Mouse (Mus musculus): ENCODE results near the gene Ltbp2. TPM values are rescaled to one million over a fixed set of nuclear protein-coding genes. Genes with fewer than 3 reads are reported as not detected.

The Ltbp2 gene
- total and polyA plus RNA-seq, 2 experiments from 2014 or later: 1.1 to 8.1 TPM

- Histone ChIP-seq H3K4me2 (ENCODE audit: low read depth, low read length) (peak within 1 kb of the TSS; percentile 90), H3K36me3 (replicated peaks; ENCODE audit: control insufficient read depth, insufficient read depth, low read length) (peaks cover 10% of the 10 kb centered on the region; the same call in 1 of the 2 replicates), H3K9ac (replicated peaks; ENCODE audit: low read depth, low read length) (peak within 1 kb of the TSS; percentile 89), H3K9me3 (replicated peaks; ENCODE audit: control insufficient read depth, low read length) (no peaks in the 10 kb centered on the region), H3K27me3 (ENCODE audit: control insufficient read depth, insufficient read depth, low read length) (no peaks in the 10 kb centered on the region), H3K4me3 (ENCODE audit: low read depth, low read length) (peak within 1 kb of the TSS; percentile 92), H3K4me1 (ENCODE audit: control insufficient read depth, insufficient read depth) (peaks cover 13% of the 10 kb centered on the region), H3K27ac (ENCODE audit: low read depth) (peak within 1 kb of the TSS; percentile 98)
- WGBS: under 1% methylated on average over 50 of the region's 50 CpGs
- ATAC-seq (ENCODE audit: insufficient read depth, low read depth) (peak; percentile 98), DNase-seq (ENCODE audit: low spot score) (peak; percentile 100)
- TF ChIP-seq CTCF (IDR thresholded peaks at IDR 0.05; ENCODE audit: low read depth): 0 out of 2 replicates have a peak, but pooled peaks have one; percentile 2
- peak; percentile 89 for TF ChIP-seq EP300 (IDR thresholded peaks at IDR 0.05; ENCODE audit: low read depth)
These were observed 103.4 kb downstream of the Ltbp2 start, which contains the start of the genes Npc2 and Isca2 for GRCm38 (mm10) chr12:84772726-84773441. Npc2 (minus strand) TSS chr12:84773152. Isca2 (plus strand) TSS chr12:84773251.

GRCm38 (mm10) chr12:84771981-84772520, 104.3 kb downstream of the Ltbp2 start:
- no peak for ATAC-seq (ENCODE audit: insufficient read depth, low read depth)
- H3K9me3 ChIP-seq (replicated peaks; ENCODE audit: control insufficient read depth, low read length): no peaks in the 10 kb centered on the region
- DNase-seq (ENCODE audit: low spot score): no peak
- peak overlapping the region; percentile 88 for H3K4me2 ChIP-seq (ENCODE audit: low read depth, low read length)
- peak overlapping the region; percentile 92 for H3K4me3 ChIP-seq (ENCODE audit: low read depth, low read length)
- H3K4me1 ChIP-seq (ENCODE audit: control insufficient read depth, insufficient read depth): peaks cover 13% of the 10 kb centered on the region
- peaks cover 10% of the 10 kb centered on the region; the same call in 1 of the 2 replicates for H3K36me3 ChIP-seq (replicated peaks; ENCODE audit: control insufficient read depth, insufficient read depth, low read length)
- no peaks in the 10 kb centered on the region for H3K27me3 ChIP-seq (ENCODE audit: control insufficient read depth, insufficient read depth, low read length)
- TF ChIP-seq CTCF (IDR thresholded peaks at IDR 0.05; ENCODE audit: low read depth): no peak
- TF ChIP-seq EP300 (IDR thresholded peaks at IDR 0.05; ENCODE audit: low read depth): no peak
- peak overlapping the region; percentile 89 for H3K9ac ChIP-seq (replicated peaks; ENCODE audit: low read depth, low read length)
- 3% methylated on average over 10 of the region's 10 CpGs for WGBS
- H3K27ac ChIP-seq (ENCODE audit: low read depth): peak overlapping the region; percentile 98

- peaks cover 19% of the 10 kb centered on the region for H3K4me1 ChIP-seq (ENCODE audit: control insufficient read depth, insufficient read depth)
- 85% methylated on average over 7 of the region's 7 CpGs for WGBS
- no peak for TF ChIP-seq CTCF (IDR thresholded peaks at IDR 0.05; ENCODE audit: low read depth)
- TF ChIP-seq EP300 (IDR thresholded peaks at IDR 0.05; ENCODE audit: low read depth): no peak
- H3K36me3 ChIP-seq (replicated peaks; ENCODE audit: control insufficient read depth, insufficient read depth, low read length): peaks cover 15% of the 10 kb centered on the region
- no peak overlapping the region for H3K9ac ChIP-seq (replicated peaks; ENCODE audit: low read depth, low read length)
- DNase-seq (ENCODE audit: low spot score) (no peak), ATAC-seq (ENCODE audit: insufficient read depth, low read depth) (no peak)
- no peak overlapping the region for H3K4me3 ChIP-seq (ENCODE audit: low read depth, low read length)
- no peak overlapping the region for H3K27ac ChIP-seq (ENCODE audit: low read depth)
- H3K4me2 ChIP-seq (ENCODE audit: low read depth, low read length): no peak overlapping the region
- no peaks in the 10 kb centered on the region for H3K27me3 ChIP-seq (ENCODE audit: control insufficient read depth, insufficient read depth, low read length)
- H3K9me3 ChIP-seq (replicated peaks; ENCODE audit: control insufficient read depth, low read length): no peaks in the 10 kb centered on the region
These were observed 106.7 kb downstream of the Ltbp2 start for GRCm38 (mm10) chr12:84769624-84770023.

- DNase-seq (ENCODE audit: low spot score) (no peak), ATAC-seq (ENCODE audit: insufficient read depth, low read depth) (no peak)
- Histone ChIP-seq H3K27me3 (ENCODE audit: control insufficient read depth, insufficient read depth, low read length) (no peaks in the 10 kb centered on the region), H3K27ac (ENCODE audit: low read depth) (no peak overlapping the region), H3K4me3 (ENCODE audit: low read depth, low read length) (no peak overlapping the region), H3K4me2 (ENCODE audit: low read depth, low read length) (no peak overlapping the region), H3K36me3 (replicated peaks; ENCODE audit: control insufficient read depth, insufficient read depth, low read length) (peaks cover 33% of the 10 kb centered on the region), H3K9ac (replicated peaks; ENCODE audit: low read depth, low read length) (no peak overlapping the region), H3K9me3 (replicated peaks; ENCODE audit: control insufficient read depth, low read length) (no peaks in the 10 kb centered on the region), H3K4me1 (ENCODE audit: control insufficient read depth, insufficient read depth) (peaks cover 15% of the 10 kb centered on the region)
- TF ChIP-seq EP300 (IDR thresholded peaks at IDR 0.05; ENCODE audit: low read depth) (no peak), CTCF (IDR thresholded peaks at IDR 0.05; ENCODE audit: low read depth) (no peak)
- 84% methylated on average over 6 of the region's 6 CpGs for WGBS
These were observed 108.8 kb downstream of the Ltbp2 start for GRCm38 (mm10) chr12:84767510-84767909.

GRCm38 (mm10) chr12:84766113-84766735, 110.1 kb downstream of the Ltbp2 start:
- WGBS: 59% methylated on average over 5 of the region's 5 CpGs
- DNase-seq (ENCODE audit: low spot score) (peak; percentile 36), ATAC-seq (ENCODE audit: insufficient read depth, low read depth) (0 out of 2 replicates have a peak, but pooled peaks have one; percentile 45)
- H3K27ac ChIP-seq (ENCODE audit: low read depth): peak overlapping the region; percentile 15; the same call in 1 of the 2 replicates
- no peaks in the 10 kb centered on the region for H3K27me3 ChIP-seq (ENCODE audit: control insufficient read depth, insufficient read depth, low read length)
- no peak for TF ChIP-seq EP300 (IDR thresholded peaks at IDR 0.05; ENCODE audit: low read depth)
- no peak for TF ChIP-seq CTCF (IDR thresholded peaks at IDR 0.05; ENCODE audit: low read depth)
- H3K4me3 ChIP-seq (ENCODE audit: low read depth, low read length): no peak overlapping the region
- no peak overlapping the region for H3K4me2 ChIP-seq (ENCODE audit: low read depth, low read length)
- H3K4me1 ChIP-seq (ENCODE audit: control insufficient read depth, insufficient read depth): peaks cover 10% of the 10 kb centered on the region; the same call in 1 of the 2 replicates
- no peaks in the 10 kb centered on the region for H3K9me3 ChIP-seq (replicated peaks; ENCODE audit: control insufficient read depth, low read length)
- peaks cover 33% of the 10 kb centered on the region for H3K36me3 ChIP-seq (replicated peaks; ENCODE audit: control insufficient read depth, insufficient read depth, low read length)
- no peak overlapping the region for H3K9ac ChIP-seq (replicated peaks; ENCODE audit: low read depth, low read length)
